Mouse (Mus musculus): Measurements from ENCODE around the gene Prr15l. TPM values are rescaled to one million over a fixed set of nuclear protein-coding genes. Genes with fewer than 3 reads are reported as not detected.
A peak's percentile ranks its signal among the peaks of the same experiment; 100 is the strongest.

Prr15l gene
- polyA plus RNA-seq, 1 experiment from 2014 or later, result 76.5 TPM

DNA sequence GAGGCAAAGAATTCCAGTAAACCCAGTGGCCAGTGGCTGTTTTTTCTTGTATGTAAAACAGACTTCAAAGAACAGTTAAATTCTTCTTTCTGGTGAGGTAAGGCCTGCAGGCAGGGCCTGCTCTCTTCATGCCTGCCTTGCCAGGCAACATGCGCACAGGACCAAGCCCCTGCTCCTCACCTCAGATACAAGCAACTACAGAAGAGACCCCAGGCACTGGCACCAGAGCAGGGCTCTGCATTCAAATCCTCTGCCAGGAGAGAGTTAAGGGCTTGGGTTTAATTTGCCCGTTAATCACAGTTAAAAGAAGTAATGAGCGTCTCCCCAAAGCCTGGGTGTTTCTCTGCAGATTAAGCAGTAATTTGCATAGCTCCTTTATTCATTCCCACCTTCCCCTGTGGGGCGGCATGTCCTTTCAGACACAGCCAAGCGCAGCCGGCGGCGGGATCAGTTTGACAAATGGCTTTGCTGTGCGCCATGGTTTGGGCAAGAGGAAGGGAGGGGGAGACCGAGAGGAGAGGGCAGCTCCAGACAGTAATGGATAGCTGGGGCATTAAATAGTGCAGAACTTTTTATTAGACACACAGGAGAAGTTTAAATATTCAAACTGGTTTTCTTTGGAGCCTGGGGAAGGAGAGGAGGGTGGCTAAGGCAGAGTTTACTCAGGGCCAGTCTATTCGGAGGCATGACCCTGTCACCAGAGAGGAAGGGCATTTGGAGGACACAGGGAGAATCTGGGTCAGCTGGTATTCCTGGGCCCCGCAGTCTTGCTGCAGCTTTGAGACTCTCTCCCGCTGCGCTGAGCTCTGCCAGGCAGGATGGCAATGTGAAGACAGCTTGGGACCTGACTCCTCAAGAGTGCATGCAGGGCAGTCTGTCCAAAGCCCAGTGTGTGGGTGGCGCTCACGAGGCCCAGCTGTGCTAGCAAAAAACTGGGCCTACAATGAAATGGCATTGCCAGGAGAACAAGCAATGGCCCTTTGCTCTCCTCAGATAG lies 25.0 kb upstream of the Prr15l start:
- peaks cover 14% of the 10 kb centered on the region for H3K4me1 ChIP-seq (replicated peaks; ENCODE audit: insufficient read depth, low read length)
- no peak overlapping the region for H3K4me3 ChIP-seq (replicated peaks; ENCODE audit: low read depth, low read length)
- WGBS, result 14% methylated on average over 16 of the region's 16 CpGs
- peaks cover 11% of the 10 kb centered on the region; the same call in 1 of the 2 replicates for H3K36me3 ChIP-seq (ENCODE audit: insufficient read depth, low read length)
- no peak overlapping the region for H3K9ac ChIP-seq (ENCODE audit: low read depth, low read length)
- H3K4me2 ChIP-seq (ENCODE audit: low read length), result no peak overlapping the region
- H3K27me3 ChIP-seq (ENCODE audit: insufficient read depth, low read length), result no peaks in the 10 kb centered on the region
- H3K9me3 ChIP-seq (replicated peaks; ENCODE audit: low read length), result no peaks in the 10 kb centered on the region
- peak; percentile 73 for DNase-seq (ENCODE audit: low spot score)
- ATAC-seq (replicated peaks; ENCODE audit: low FRiP score, low read depth), result no peak
- TF ChIP-seq CTCF (IDR thresholded peaks at IDR 0.05; ENCODE audit: low read depth), result no peak
- H3K27ac ChIP-seq, result peak overlapping the region; percentile 58

DNA sequence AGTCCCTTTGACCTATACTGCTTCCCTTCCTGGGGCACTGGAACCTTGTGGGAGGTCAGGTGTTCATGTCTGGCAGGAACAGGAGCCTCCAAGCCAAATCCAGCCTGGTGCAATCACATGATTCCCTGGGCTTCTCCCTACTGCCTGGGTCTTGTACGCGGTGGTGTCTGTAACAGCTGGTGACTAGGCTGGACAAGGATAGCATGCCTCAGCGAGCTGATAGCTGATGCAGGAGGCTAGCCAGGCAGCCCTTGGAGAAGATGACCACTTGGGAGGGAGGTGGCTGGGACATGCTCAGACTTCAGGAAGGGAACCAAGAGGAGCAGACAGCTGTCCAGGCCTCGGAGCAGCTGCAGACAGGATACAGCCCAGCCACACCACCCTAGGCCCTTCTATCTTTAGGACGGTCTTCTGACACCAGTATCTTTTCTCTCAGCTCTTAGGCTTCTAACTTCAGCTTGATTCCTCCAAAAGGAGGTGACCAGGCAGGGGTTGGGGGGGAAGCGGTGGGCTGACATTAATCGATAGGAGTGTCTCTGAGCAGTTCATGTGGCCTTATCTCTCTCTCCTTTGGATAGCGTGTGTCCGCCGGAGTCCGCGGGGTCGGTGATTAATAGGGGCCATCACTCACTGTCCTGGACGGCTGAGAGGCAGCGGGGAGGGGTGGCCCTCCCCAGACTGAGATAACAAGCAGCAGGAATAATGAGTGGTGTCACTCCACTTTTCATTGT lies 21.3 kb upstream of the Prr15l start:
- no peak; the same call in 1 of the 2 replicates for ATAC-seq (replicated peaks; ENCODE audit: low FRiP score, low read depth)
- no peak overlapping the region for H3K4me2 ChIP-seq (ENCODE audit: low read length)
- H3K27me3 ChIP-seq (ENCODE audit: insufficient read depth, low read length), result no peaks in the 10 kb centered on the region
- peaks cover 28% of the 10 kb centered on the region for H3K36me3 ChIP-seq (ENCODE audit: insufficient read depth, low read length)
- peak; percentile 24 for DNase-seq (ENCODE audit: low spot score)
- H3K4me1 ChIP-seq (replicated peaks; ENCODE audit: insufficient read depth, low read length), result peaks cover 14% of the 10 kb centered on the region
- no peak overlapping the region for H3K9ac ChIP-seq (ENCODE audit: low read depth, low read length)
- H3K27ac ChIP-seq, result no peak overlapping the region
- H3K4me3 ChIP-seq (replicated peaks; ENCODE audit: low read depth, low read length), result no peak overlapping the region
- 44% methylated on average over 15 of the region's 15 CpGs for WGBS
- no peaks in the 10 kb centered on the region for H3K9me3 ChIP-seq (replicated peaks; ENCODE audit: low read length)
- TF ChIP-seq CTCF (IDR thresholded peaks at IDR 0.05; ENCODE audit: low read depth), result no peak

DNA sequence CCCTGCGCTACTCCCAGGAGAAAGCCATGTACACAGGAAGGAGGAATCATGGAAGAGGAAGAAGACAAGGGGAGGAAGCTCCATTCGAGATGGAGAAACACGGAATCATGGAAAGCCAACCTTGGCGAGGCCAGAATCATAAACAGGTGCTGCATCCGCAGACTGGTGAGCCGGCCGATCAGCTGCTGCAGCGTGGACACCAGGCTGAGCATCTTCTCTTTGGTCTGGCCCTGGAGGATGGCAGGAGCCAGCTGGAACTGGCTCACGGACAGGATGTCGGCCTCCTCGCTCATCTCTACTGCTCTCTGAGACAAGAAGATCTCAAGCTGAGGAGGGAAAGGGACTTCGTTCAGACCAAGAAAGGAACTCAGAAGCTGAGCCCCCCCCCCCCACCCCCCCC lies 19.3 kb upstream of the Prr15l start:
- no peak for DNase-seq (ENCODE audit: low spot score)
- no peak for TF ChIP-seq CTCF (IDR thresholded peaks at IDR 0.05; ENCODE audit: low read depth)
- H3K27me3 ChIP-seq (ENCODE audit: insufficient read depth, low read length), result no peaks in the 10 kb centered on the region
- ATAC-seq (replicated peaks; ENCODE audit: low FRiP score, low read depth), result no peak
- no peak overlapping the region for H3K4me2 ChIP-seq (ENCODE audit: low read length)
- H3K27ac ChIP-seq, result no peak overlapping the region
- peaks cover 29% of the 10 kb centered on the region for H3K36me3 ChIP-seq (ENCODE audit: insufficient read depth, low read length)
- no peak overlapping the region for H3K9ac ChIP-seq (ENCODE audit: low read depth, low read length)
- 91% methylated on average over 12 of the region's 12 CpGs for WGBS
- no peaks in the 10 kb centered on the region for H3K9me3 ChIP-seq (replicated peaks; ENCODE audit: low read length)
- H3K4me1 ChIP-seq (replicated peaks; ENCODE audit: insufficient read depth, low read length), result 0 out of 2 replicates have a peak, but pooled peaks cover under 1% of the 10 kb centered on the region
- H3K4me3 ChIP-seq (replicated peaks; ENCODE audit: low read depth, low read length), result no peak overlapping the region

DNA sequence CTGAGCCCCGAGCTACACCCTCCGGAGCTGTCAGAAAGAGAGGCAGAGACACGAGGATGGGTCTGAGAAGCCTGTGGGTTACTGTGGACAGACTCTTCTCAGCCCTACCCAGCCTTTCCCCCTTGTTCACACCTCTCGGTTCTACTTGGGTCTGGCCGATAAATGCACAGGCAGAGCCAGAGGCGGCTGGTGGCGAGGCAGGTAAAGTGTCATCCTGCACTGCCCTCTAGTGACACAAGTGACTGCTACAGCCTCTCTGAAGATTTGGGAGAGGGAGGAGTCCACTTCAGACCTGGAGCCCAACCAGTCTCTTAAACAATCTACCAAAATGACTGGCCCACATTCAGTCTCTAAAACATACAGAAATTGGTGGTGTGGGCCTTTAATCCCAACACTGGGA lies 17.9 kb upstream of the Prr15l start:
- no peak overlapping the region for H3K9ac ChIP-seq (ENCODE audit: low read depth, low read length)
- 27% methylated on average over 7 of the region's 7 CpGs for WGBS
- DNase-seq (ENCODE audit: low spot score) (peak; percentile 95), ATAC-seq (replicated peaks; ENCODE audit: low FRiP score, low read depth) (peak; percentile 50; the same call in 1 of the 2 replicates)
- peak; percentile 87 for TF ChIP-seq CTCF (IDR thresholded peaks at IDR 0.05; ENCODE audit: low read depth)
- H3K4me2 ChIP-seq (ENCODE audit: low read length), result no peak overlapping the region
- peaks cover 29% of the 10 kb centered on the region for H3K36me3 ChIP-seq (ENCODE audit: insufficient read depth, low read length)
- H3K4me1 ChIP-seq (replicated peaks; ENCODE audit: insufficient read depth, low read length), result no peaks in the 10 kb centered on the region; the same call in 1 of the 2 replicates
- H3K9me3 ChIP-seq (replicated peaks; ENCODE audit: low read length), result no peaks in the 10 kb centered on the region
- H3K4me3 ChIP-seq (replicated peaks; ENCODE audit: low read depth, low read length), result no peak overlapping the region
- no peaks in the 10 kb centered on the region for H3K27me3 ChIP-seq (ENCODE audit: insufficient read depth, low read length)
- no peak overlapping the region for H3K27ac ChIP-seq

DNA sequence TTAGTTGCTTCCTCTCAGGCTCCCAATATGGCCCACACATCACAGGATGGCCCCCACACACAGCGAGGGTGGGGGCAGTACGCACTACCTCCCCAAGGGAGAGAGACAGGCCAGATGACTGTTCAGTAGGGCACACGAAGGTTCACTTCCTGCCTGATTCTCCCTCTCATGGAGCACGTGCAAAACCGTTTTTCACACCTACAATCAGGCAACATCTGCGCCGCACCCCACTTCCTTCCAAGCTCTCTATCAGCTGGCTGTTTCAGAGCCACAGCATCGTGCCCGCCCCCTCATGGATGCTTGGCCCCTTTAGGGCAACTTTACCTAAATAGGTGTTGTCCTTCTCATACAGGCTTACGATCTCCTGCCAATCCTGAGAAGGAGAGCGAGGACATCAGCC lies 15.2 kb upstream of the Prr15l start:
- H3K36me3 ChIP-seq (ENCODE audit: insufficient read depth, low read length), result peaks cover 21% of the 10 kb centered on the region
- no peak for TF ChIP-seq CTCF (IDR thresholded peaks at IDR 0.05; ENCODE audit: low read depth)
- WGBS, result 82% methylated on average over 11 of the region's 11 CpGs
- no peaks in the 10 kb centered on the region for H3K9me3 ChIP-seq (replicated peaks; ENCODE audit: low read length)
- no peak overlapping the region for H3K4me3 ChIP-seq (replicated peaks; ENCODE audit: low read depth, low read length)
- no peak overlapping the region for H3K9ac ChIP-seq (ENCODE audit: low read depth, low read length)
- H3K4me2 ChIP-seq (ENCODE audit: low read length), result no peak overlapping the region
- no peak overlapping the region for H3K27ac ChIP-seq
- no peaks in the 10 kb centered on the region; the same call in 1 of the 2 replicates for H3K4me1 ChIP-seq (replicated peaks; ENCODE audit: insufficient read depth, low read length)
- no peak for DNase-seq (ENCODE audit: low spot score)
- H3K27me3 ChIP-seq (ENCODE audit: insufficient read depth, low read length), result no peaks in the 10 kb centered on the region
- no peak for ATAC-seq (replicated peaks; ENCODE audit: low FRiP score, low read depth)

Measured in kidney, postnatal 0 days (tissue).